Mouse (Mus musculus) lung, embryonic 16.5 days (tissue): ENCODE data around the gene Susd1. TPM values are rescaled to one million over a fixed set of nuclear protein-coding genes. Genes with fewer than 3 reads are reported as not detected.
A peak's percentile ranks its signal among the peaks of the same experiment; 100 is the strongest.

Experiments
- ATAC-seq: fragments of 200-750 bp; cut with Nextera tagmentation; 2 replicates; pipeline ENCODE4 v1.8.0; 2017; ENCODE audit warnings: low read depth, mild to moderate bottlenecking, moderate library complexity
- H3K27ac ChIP-seq: fragments of 300-500 bp; sonication (generic); 2 replicates; pipeline ENCODE4 v1.5.1; 2014; ENCODE audit warnings: mild to moderate bottlenecking, control low read depth, low read length
- H3K27me3 ChIP-seq: fragments of 300-500 bp; sonication (generic); 2 replicates; pipeline ENCODE4 v1.6.1; 2014; ENCODE audit warnings: low read depth, low read length, mixed read lengths; ENCODE audit not compliant: control insufficient read depth, insufficient read depth
- H3K36me3 ChIP-seq: fragments of 300-500 bp; sonication (generic); 2 replicates; pipeline ENCODE4 v1.6.1; 2014; ENCODE audit warnings: low read length; ENCODE audit not compliant: control insufficient read depth, insufficient read depth
- H3K4me1 ChIP-seq: fragments of 300-500 bp; sonication (generic); replicated peaks from 2 replicates; pipeline ENCODE4 v1.6.1; 2014; ENCODE audit warnings: low read length, mixed read lengths; ENCODE audit not compliant: control insufficient read depth, insufficient read depth
- H3K4me2 ChIP-seq: fragments of 300-500 bp; sonication (generic); 2 replicates; pipeline ENCODE4 v1.6.1; 2014; ENCODE audit warnings: low read depth, low read length, control low read depth
- H3K4me3 ChIP-seq: fragments of 300-500 bp; sonication (generic); 2 replicates; pipeline ENCODE4 v1.5.1; 2014; ENCODE audit warnings: mild to moderate bottlenecking, low read length, control low read depth
- H3K9ac ChIP-seq: fragments of 300-500 bp; sonication (generic); 2 replicates; pipeline ENCODE4 v1.6.1; 2014; ENCODE audit warnings: low read length, control low read depth
- H3K9me3 ChIP-seq: fragments of 300-500 bp; sonication (generic); 2 replicates; pipeline ENCODE4 v1.6.1; 2016; ENCODE audit warnings: low read length; ENCODE audit not compliant: control insufficient read depth
- WGBS: fragments of 180-500 bp; shearing (Covaris S2); extraction: QIAGEN DNeasy Blood & Tissue Kit; methylation state at CpG from one replicate; pipeline ENCODE4 v1.1.7; 2014; 5-methylcytosine and 5-hydroxymethylcytosine counted together
- polyA plus RNA-seq: library from polyadenylated mRNA; unstranded; fragments of >200 nt; fragmentation: Nextera tagmentation; extraction: Ambion mirVana; gene quantifications from 2 replicates; pipeline ENCODE4 v1.2.1, GENCODE M21; 2015

Susd1 gene
- polyA plus RNA-seq, 1 experiment from 2014 or later, result 8.6 TPM

GRCm38 (mm10) chr4:59350354-59350753 is 88.1 kb downstream of the Susd1 start:
- H3K9me3 ChIP-seq, result no peaks in the 10 kb centered on the region; the same call in 1 of the 2 replicates
- H3K4me2 ChIP-seq, result no peak overlapping the region
- H3K36me3 ChIP-seq, result no peaks in the 10 kb centered on the region
- no peak overlapping the region for H3K27ac ChIP-seq
- H3K9ac ChIP-seq, result no peak overlapping the region
- peaks cover 6% of the 10 kb centered on the region; the same call in 1 of the 2 replicates for H3K4me1 ChIP-seq
- H3K4me3 ChIP-seq, result no peak overlapping the region
- no peaks in the 10 kb centered on the region for H3K27me3 ChIP-seq
- ATAC-seq, result no peak
- 92% methylated on average over 2 of the region's 2 CpGs for WGBS

GRCm38 (mm10) chr4:59349425-59350185 is 88.8 kb downstream of the Susd1 start:
- peaks cover 6% of the 10 kb centered on the region; the same call in 1 of the 2 replicates for H3K4me1 ChIP-seq
- H3K36me3 ChIP-seq, result no peaks in the 10 kb centered on the region
- H3K27me3 ChIP-seq, result no peaks in the 10 kb centered on the region
- no peak overlapping the region for H3K9ac ChIP-seq
- no peak overlapping the region for H3K27ac ChIP-seq
- no peak overlapping the region for H3K4me2 ChIP-seq
- 39% methylated on average over 7 of the region's 7 CpGs for WGBS
- H3K4me3 ChIP-seq, result no peak overlapping the region
- no peak for ATAC-seq
- no peaks in the 10 kb centered on the region for H3K9me3 ChIP-seq

- no peak overlapping the region for H3K27ac ChIP-seq
- H3K9me3 ChIP-seq, result no peaks in the 10 kb centered on the region
- WGBS, result 2% methylated on average over 3 of the region's 3 CpGs
- H3K9ac ChIP-seq, result no peak overlapping the region
- H3K4me1 ChIP-seq, result peaks cover 11% of the 10 kb centered on the region
- no peak overlapping the region for H3K4me3 ChIP-seq
- no peaks in the 10 kb centered on the region for H3K27me3 ChIP-seq
- H3K4me2 ChIP-seq, result no peak overlapping the region
- no peaks in the 10 kb centered on the region for H3K36me3 ChIP-seq
- ATAC-seq, result peak; percentile 75
These were observed 97.7 kb downstream of the Susd1 start for GRCm38 (mm10) chr4:59340714-59341113.

- Histone ChIP-seq H3K9me3 (no peaks in the 10 kb centered on the region), H3K4me3 (no peak overlapping the region), H3K9ac (no peak overlapping the region), H3K4me1 (peaks cover 13% of the 10 kb centered on the region), H3K36me3 (no peaks in the 10 kb centered on the region), H3K27me3 (no peaks in the 10 kb centered on the region), H3K4me2 (no peak overlapping the region), H3K27ac (no peak overlapping the region)
- ATAC-seq, result no peak
- WGBS, result 68% methylated on average over 5 of the region's 5 CpGs
These were observed 98.4 kb downstream of the Susd1 start for GRCm38 (mm10) chr4:59340046-59340445.

GRCm38 (mm10) chr4:59338896-59339535 is 99.4 kb downstream of the Susd1 start:
- Histone ChIP-seq H3K4me2 (no peak overlapping the region), H3K36me3 (no peaks in the 10 kb centered on the region), H3K9ac (no peak overlapping the region), H3K4me1 (peaks cover 13% of the 10 kb centered on the region), H3K9me3 (no peaks in the 10 kb centered on the region), H3K4me3 (no peak overlapping the region), H3K27ac (no peak overlapping the region), H3K27me3 (no peaks in the 10 kb centered on the region)
- WGBS, result 76% methylated on average over 8 of the region's 8 CpGs
- ATAC-seq, result no peak

- H3K9ac ChIP-seq, result no peak overlapping the region
- no peaks in the 10 kb centered on the region for H3K36me3 ChIP-seq
- ATAC-seq, result no peak
- no peaks in the 10 kb centered on the region for H3K9me3 ChIP-seq
- 91% methylated on average over 6 of the region's 6 CpGs for WGBS
- H3K4me1 ChIP-seq, result peaks cover 14% of the 10 kb centered on the region
- H3K27ac ChIP-seq, result no peak overlapping the region
- H3K27me3 ChIP-seq, result no peaks in the 10 kb centered on the region
- no peak overlapping the region for H3K4me2 ChIP-seq
- no peak overlapping the region for H3K4me3 ChIP-seq
These were observed 100.9 kb downstream of the Susd1 start for GRCm38 (mm10) chr4:59337533-59337885.

GRCm38 (mm10) chr4:59336846-59337532 is 101.4 kb downstream of the Susd1 start:
- Histone ChIP-seq H3K4me1 (peaks cover 19% of the 10 kb centered on the region), H3K9ac (no peak overlapping the region), H3K27ac (peak overlapping the region; percentile 10; the same call in 1 of the 2 replicates), H3K9me3 (no peaks in the 10 kb centered on the region), H3K27me3 (no peaks in the 10 kb centered on the region), H3K4me2 (no peak overlapping the region), H3K36me3 (no peaks in the 10 kb centered on the region), H3K4me3 (no peak overlapping the region)
- WGBS, result 89% methylated on average over 11 of the region's 11 CpGs
- ATAC-seq, result no peak

- H3K36me3 ChIP-seq, result no peaks in the 10 kb centered on the region
- H3K9ac ChIP-seq, result no peak overlapping the region
- WGBS, result 51% methylated on average over 7 of the region's 7 CpGs
- peaks cover 25% of the 10 kb centered on the region for H3K4me1 ChIP-seq
- H3K27ac ChIP-seq, result peak overlapping the region; percentile 10; the same call in 1 of the 2 replicates
- H3K27me3 ChIP-seq, result no peaks in the 10 kb centered on the region
- 0 out of 2 replicates have a peak, but pooled peaks have one; percentile 11 for ATAC-seq
- no peaks in the 10 kb centered on the region for H3K9me3 ChIP-seq
- H3K4me3 ChIP-seq, result no peak overlapping the region
- no peak overlapping the region for H3K4me2 ChIP-seq
These were observed 102.0 kb downstream of the Susd1 start for GRCm38 (mm10) chr4:59336439-59336809.
